Mouse (Mus musculus) liver, embryonic 11.5 days (tissue): ENCODE data around the gene Srcin1. TPM values are rescaled to one million over a fixed set of nuclear protein-coding genes. Genes with fewer than 3 reads are reported as not detected.

Experiments used
- ATAC-seq: fragments of 200-750 bp; cut with Nextera tagmentation; replicated peaks from 2 replicates; pipeline ENCODE4 v1.8.0; 2017; ENCODE audit warnings: moderate number of reproducible peaks, mild to moderate bottlenecking, moderate TSS enrichment, moderate library complexity; ENCODE audit not compliant: low FRiP score
- DNase-seq: peaks from one replicate; pipeline ENCODE4 v3.0.0-alpha.2; 2017; ENCODE audit warnings: low spot score
- H3K27ac ChIP-seq: fragments of 300-500 bp; sonication (generic); 2 replicates; pipeline ENCODE4 v1.5.1; 2014; ENCODE audit warnings: mild to moderate bottlenecking, low read depth, low read length, control low read depth
- H3K27me3 ChIP-seq: fragments of 300-500 bp; sonication (generic); replicated peaks from 2 replicates; pipeline ENCODE4 v1.6.1; 2014; ENCODE audit warnings: low read length, mixed read lengths; ENCODE audit not compliant: control insufficient read depth, insufficient read depth
- H3K36me3 ChIP-seq: fragments of 300-500 bp; sonication (generic); 2 replicates; pipeline ENCODE4 v1.6.1; 2014; ENCODE audit warnings: mild to moderate bottlenecking, low read length, moderate library complexity, mixed read lengths; ENCODE audit not compliant: control insufficient read depth, insufficient read depth
- H3K4me1 ChIP-seq: fragments of 300-500 bp; sonication (generic); replicated peaks from 2 replicates; pipeline ENCODE4 v1.6.1; 2014; ENCODE audit warnings: low read length, mixed read lengths; ENCODE audit not compliant: control insufficient read depth, insufficient read depth
- H3K4me2 ChIP-seq: fragments of 300-500 bp; sonication (generic); 2 replicates; pipeline ENCODE4 v1.6.1; 2014; ENCODE audit warnings: mild to moderate bottlenecking, control low read depth, moderate library complexity
- H3K4me3 ChIP-seq: fragments of 300-500 bp; sonication (generic); 2 replicates; pipeline ENCODE4 v1.5.1; 2014; ENCODE audit warnings: low read depth, low read length, control low read depth
- H3K9ac ChIP-seq: fragments of 300-500 bp; sonication (generic); 2 replicates; pipeline ENCODE4 v1.6.1; 2014; ENCODE audit warnings: low read depth, low read length, control low read depth
- H3K9me3 ChIP-seq: fragments of 300-500 bp; sonication (generic); 2 replicates; pipeline ENCODE4 v1.6.1; 2016; ENCODE audit warnings: low read length, inconsistent platforms, mixed read lengths; ENCODE audit not compliant: control insufficient read depth
- WGBS: fragments of 180-500 bp; shearing (Covaris S2); extraction: QIAGEN DNeasy Blood & Tissue Kit; methylation state at CpG from one replicate; pipeline ENCODE4 v1.1.7; 2014; 5-methylcytosine and 5-hydroxymethylcytosine counted together
- polyA plus RNA-seq: library from polyadenylated mRNA; unstranded; fragments of >200 nt; fragmentation: Nextera tagmentation; extraction: Ambion mirVana; gene quantifications from 2 replicates; pipeline ENCODE4 v1.2.1, GENCODE M21; 2014

Srcin1 gene
- polyA plus RNA-seq, 1 experiment from 2014 or later = 0.14 TPM

DNA sequence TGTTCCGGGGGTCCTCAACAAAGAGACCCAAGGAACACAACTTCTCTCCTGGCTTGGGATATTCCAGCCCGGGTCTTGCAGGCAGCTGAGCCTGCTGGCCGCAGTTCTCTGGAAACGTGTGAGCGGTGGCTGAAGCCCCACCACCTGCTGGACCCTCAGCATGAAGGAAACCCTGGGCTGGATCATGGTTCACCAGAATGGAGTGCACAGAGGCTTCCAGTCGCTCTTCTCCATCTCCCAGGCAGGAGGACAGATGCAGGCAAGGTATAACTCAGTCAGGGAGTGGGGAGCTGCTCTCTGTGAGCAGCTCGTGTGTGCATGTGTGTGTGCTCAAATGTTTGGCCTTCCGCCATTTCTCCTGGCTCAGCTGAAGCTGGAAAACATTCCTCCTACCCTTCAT lies 7.3 kb downstream of the Srcin1 start:
- Histone ChIP-seq H3K4me3 (no peak overlapping the region), H3K36me3 (no peaks in the 10 kb centered on the region), H3K4me1 (peaks cover 9% of the 10 kb centered on the region), H3K9me3 (no peaks in the 10 kb centered on the region), H3K4me2 (no peak overlapping the region), H3K27me3 (peaks cover 95% of the 10 kb centered on the region), H3K27ac (no peak overlapping the region), H3K9ac (no peak overlapping the region)
- WGBS = 12% methylated on average over 8 of the region's 8 CpGs
- ATAC-seq = 0 out of 2 replicates have a peak, but pooled peaks have one; percentile 38
- peak; percentile 69 for DNase-seq

GRCm38 (mm10) chr11:97567480-97567879 lies 8.5 kb downstream of the Srcin1 start:
- no peak overlapping the region for H3K4me2 ChIP-seq
- ATAC-seq (no peak), DNase-seq (no peak)
- 13% methylated on average over 11 of the region's 11 CpGs for WGBS
- no peaks in the 10 kb centered on the region for H3K36me3 ChIP-seq
- H3K9ac ChIP-seq = no peak overlapping the region
- peaks cover 90% of the 10 kb centered on the region for H3K27me3 ChIP-seq
- H3K4me1 ChIP-seq = peaks cover 9% of the 10 kb centered on the region
- no peak overlapping the region for H3K27ac ChIP-seq
- no peaks in the 10 kb centered on the region for H3K9me3 ChIP-seq
- no peak overlapping the region for H3K4me3 ChIP-seq

GRCm38 (mm10) chr11:97566551-97566950 lies 9.4 kb downstream of the Srcin1 start:
- no peak overlapping the region for H3K4me3 ChIP-seq
- peaks cover 88% of the 10 kb centered on the region for H3K27me3 ChIP-seq

DNA sequence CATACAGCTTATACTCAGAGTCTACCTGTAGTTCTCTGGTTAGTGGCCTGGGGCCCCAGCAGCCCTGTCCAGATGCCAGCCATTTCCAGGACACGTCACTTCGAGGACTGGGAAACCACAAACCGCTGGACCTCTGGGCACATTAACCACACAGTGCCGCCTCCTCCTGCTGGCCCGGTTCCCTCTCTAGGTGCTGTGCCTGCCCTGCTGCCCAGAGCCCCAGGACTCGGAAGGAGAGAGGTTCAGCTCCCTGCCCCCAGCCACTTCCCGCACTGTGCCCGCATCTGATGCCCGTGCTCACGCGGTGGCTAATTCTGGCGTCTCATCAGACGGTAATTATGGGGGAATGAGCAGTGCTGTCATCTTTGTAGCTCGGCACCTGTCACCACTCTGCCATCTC lies 12.3 kb downstream of the Srcin1 start:
- no peak for DNase-seq
- H3K4me1 ChIP-seq = peaks cover 9% of the 10 kb centered on the region
- no peak overlapping the region for H3K4me2 ChIP-seq
- no peak for ATAC-seq
- H3K27ac ChIP-seq = no peak overlapping the region
- H3K27me3 ChIP-seq = peaks cover 83% of the 10 kb centered on the region
- no peaks in the 10 kb centered on the region for H3K36me3 ChIP-seq
- no peaks in the 10 kb centered on the region for H3K9me3 ChIP-seq
- H3K9ac ChIP-seq = no peak overlapping the region
- H3K4me3 ChIP-seq = no peak overlapping the region
- WGBS = 39% methylated on average over 14 of the region's 14 CpGs

More at GRCm38 (mm10) chr11:97566551-97566950, 9.4 kb downstream of the Srcin1 start:
- DNase-seq (no peak), ATAC-seq (no peak)
- peaks cover 9% of the 10 kb centered on the region for H3K4me1 ChIP-seq
- WGBS = 6% methylated on average over 13 of the region's 13 CpGs
- no peak overlapping the region for H3K27ac ChIP-seq
- no peaks in the 10 kb centered on the region for H3K36me3 ChIP-seq
- no peaks in the 10 kb centered on the region for H3K9me3 ChIP-seq
- H3K4me2 ChIP-seq = peak overlapping the region; percentile 42
- no peak overlapping the region; the same call in 1 of the 2 replicates for H3K9ac ChIP-seq

DNA sequence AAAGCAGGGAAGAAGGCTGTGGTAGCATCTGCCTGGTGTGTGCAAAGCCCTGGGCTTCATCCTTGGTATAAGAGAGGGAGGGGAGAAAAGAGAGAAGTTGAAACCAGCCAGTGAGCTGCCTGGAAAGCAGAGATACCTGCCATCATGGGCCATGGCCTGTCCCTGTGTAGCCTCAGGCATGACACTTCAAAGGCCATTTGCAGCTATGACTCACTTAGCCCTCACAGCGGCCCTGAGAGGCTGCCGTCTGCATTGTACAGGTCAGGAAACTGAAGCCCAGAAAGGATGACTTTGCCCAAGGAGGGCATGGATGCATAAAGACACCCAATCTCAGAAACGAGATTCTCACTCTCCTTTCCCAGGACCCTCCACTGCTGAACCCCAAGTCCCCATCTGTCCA lies 13.4 kb downstream of the Srcin1 start:
- Histone ChIP-seq H3K4me3 (no peak overlapping the region), H3K36me3 (no peaks in the 10 kb centered on the region), H3K4me1 (peaks cover 5% of the 10 kb centered on the region), H3K27me3 (peaks cover 74% of the 10 kb centered on the region), H3K4me2 (no peak overlapping the region), H3K9ac (no peak overlapping the region), H3K27ac (no peak overlapping the region), H3K9me3 (no peaks in the 10 kb centered on the region)
- 40% methylated on average over 3 of the region's 3 CpGs for WGBS
- ATAC-seq (no peak), DNase-seq (no peak)

DNA sequence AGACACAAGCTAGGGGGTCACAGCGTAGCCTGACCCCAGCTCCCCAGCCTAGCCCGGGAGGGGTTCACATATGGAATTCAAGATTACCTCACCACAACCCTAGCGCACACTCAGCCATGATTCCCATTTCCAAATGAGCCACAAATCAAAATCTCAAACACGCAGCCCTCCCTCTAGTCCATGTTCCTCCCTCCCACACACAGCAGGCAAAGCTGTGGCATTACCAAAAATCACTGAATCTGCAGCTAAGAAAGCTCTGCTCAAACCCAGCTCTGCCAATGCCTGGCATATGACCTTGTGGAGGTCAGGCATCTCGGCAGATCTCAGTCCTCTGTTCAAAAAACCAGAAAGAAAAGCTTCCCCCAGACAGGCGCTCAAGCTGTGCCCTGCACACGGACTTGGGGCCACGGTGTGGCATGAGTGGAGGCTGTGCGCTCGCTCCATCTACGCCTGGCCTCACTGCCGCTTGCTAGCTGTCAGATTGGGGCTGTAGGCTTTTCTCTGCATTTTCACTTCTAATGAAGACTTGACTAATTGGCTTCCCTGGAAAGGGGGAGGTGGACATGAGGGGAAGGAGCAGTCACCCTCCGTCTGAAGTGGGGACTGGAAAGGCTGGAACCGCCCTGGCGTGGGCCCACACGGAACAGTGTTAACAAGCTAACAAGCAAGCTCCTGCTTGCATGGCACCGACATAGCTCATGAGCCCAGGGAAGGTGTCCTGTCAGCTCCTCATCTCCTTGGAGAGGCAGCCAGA lies 15.6 kb downstream of the Srcin1 start:
- peaks cover 53% of the 10 kb centered on the region for H3K27me3 ChIP-seq
- 38% methylated on average over 17 of the region's 17 CpGs for WGBS

GRCm38 (mm10) chr11:97559549-97559948 lies 16.4 kb downstream of the Srcin1 start:
- H3K4me3 ChIP-seq = no peak overlapping the region
- peaks cover 47% of the 10 kb centered on the region for H3K27me3 ChIP-seq
- ATAC-seq = no peak
- no peak for DNase-seq
- H3K4me2 ChIP-seq = no peak overlapping the region
- 40% methylated on average over 4 of the region's 4 CpGs for WGBS
- no peaks in the 10 kb centered on the region for H3K9me3 ChIP-seq
- no peaks in the 10 kb centered on the region for H3K36me3 ChIP-seq
- H3K4me1 ChIP-seq = 0 out of 2 replicates have a peak, but pooled peaks cover 2% of the 10 kb centered on the region
- no peak overlapping the region for H3K27ac ChIP-seq
- H3K9ac ChIP-seq = no peak overlapping the region

More for the DNA sequence above, 15.6 kb downstream of the Srcin1 start:
- H3K4me3 ChIP-seq = no peak overlapping the region
- no peak overlapping the region for H3K9ac ChIP-seq
- no peak overlapping the region for H3K4me2 ChIP-seq
- H3K9me3 ChIP-seq = no peaks in the 10 kb centered on the region
- H3K4me1 ChIP-seq = 0 out of 2 replicates have a peak, but pooled peaks cover 2% of the 10 kb centered on the region
- DNase-seq (no peak), ATAC-seq (no peak)
- no peaks in the 10 kb centered on the region for H3K36me3 ChIP-seq
- no peak overlapping the region for H3K27ac ChIP-seq

GRCm38 (mm10) chr11:97557885-97558284 lies 18.1 kb downstream of the Srcin1 start:
- H3K27ac ChIP-seq = no peak overlapping the region
- H3K4me2 ChIP-seq = no peak overlapping the region
- 62% methylated on average over 4 of the region's 4 CpGs for WGBS
- no peak for DNase-seq
- no peak overlapping the region for H3K9ac ChIP-seq
- no peak overlapping the region for H3K4me3 ChIP-seq
- H3K27me3 ChIP-seq = peaks cover 48% of the 10 kb centered on the region
- 0 out of 2 replicates have a peak, but pooled peaks cover 2% of the 10 kb centered on the region for H3K4me1 ChIP-seq
- ATAC-seq = no peak
- H3K36me3 ChIP-seq = no peaks in the 10 kb centered on the region
- H3K9me3 ChIP-seq = no peaks in the 10 kb centered on the region
